11 mouse cellular contexts compared by ENCODE assay signal in genomic region chr15:78599124-78599523, GRCm38 (mm10). TPM values are rescaled to one million over a fixed set of nuclear protein-coding genes. Genes with fewer than 3 reads are reported as not detected.
DNase-seq lines count a peak whose midpoint lies in the region; ATAC-seq and TF ChIP-seq lines count a peak whose summit lies in the region.
"Had no signal": no experiment of that assay in that cellular context is flagged by ENCODE, and none has a peak within 500 bp of the region (broad histone marks: within the 10 kb centered on the region; RNA-seq: fewer than 3 reads in every experiment).

No protein-coding gene starts in this region.

- no peaks in the 10 kb centered on the region for H3K4me1 ChIP-seq in kidney, adult 2 months (ENCODE audit: control insufficient read depth, insufficient read depth, low read length)
- H3K4me1 ChIP-seq in kidney, embryonic 14.5 days (ENCODE audit: control insufficient read depth, insufficient read depth, low read length) = no peaks in the 10 kb centered on the region
- H3K4me1 ChIP-seq: stomach, embryonic 15.5 days had no signal

- TF ChIP-seq CTCF in kidney, adult 2 months (conservative IDR thresholded peaks at IDR 0.05; ENCODE audit: insufficient read depth, insufficient read length, low read depth, low read length) = no peak

- no peaks in the 10 kb centered on the region for H3K27me3 ChIP-seq in kidney, adult 2 months (replicated peaks; ENCODE audit: control insufficient read depth, insufficient read depth, low read length)
- H3K27me3 ChIP-seq in kidney, embryonic 14.5 days (ENCODE audit: control insufficient read depth, insufficient read depth, low read length) = no peaks in the 10 kb centered on the region
- H3K27me3 ChIP-seq: stomach, embryonic 15.5 days had no signal

- no peak overlapping the region for H3K4me3 ChIP-seq in kidney, adult 2 months (ENCODE audit: insufficient read depth, low read depth, low read length)
- H3K4me3 ChIP-seq in kidney, embryonic 14.5 days (ENCODE audit: low read length) = no peak overlapping the region
- H3K4me3 ChIP-seq: stomach, embryonic 15.5 days had no signal

- WGBS in kidney, adult 2 months = 70% methylated on average over 6 of the region's 6 CpGs
- WGBS in kidney, embryonic 14.5 days = 89% methylated on average over 6 of the region's 6 CpGs

- no peak overlapping the region for H3K4me2 ChIP-seq in kidney, embryonic 14.5 days (replicated peaks; ENCODE audit: low read depth, low read length)
- H3K4me2 ChIP-seq: stomach, embryonic 15.5 days had no signal

- no peaks in the 10 kb centered on the region for H3K9me3 ChIP-seq in kidney, embryonic 14.5 days (ENCODE audit: control insufficient read depth, low read length)
- H3K9me3 ChIP-seq: stomach, embryonic 15.5 days had no signal

- no peak overlapping the region for H3K27ac ChIP-seq in kidney, adult 2 months (ENCODE audit: insufficient read depth, low read depth, low read length)
- H3K27ac ChIP-seq in kidney, embryonic 14.5 days (ENCODE audit: low read depth, low read length) = no peak overlapping the region
- H3K27ac ChIP-seq: stomach, embryonic 15.5 days had no signal

- no peaks in the 10 kb centered on the region for H3K36me3 ChIP-seq in kidney, adult 2 months (ENCODE audit: control insufficient read depth, insufficient read depth, low read length)
- no peaks in the 10 kb centered on the region for H3K36me3 ChIP-seq in kidney, embryonic 14.5 days (ENCODE audit: control insufficient read depth, insufficient read depth, low read length)
- H3K36me3 ChIP-seq: stomach, embryonic 15.5 days had no signal

- ATAC-seq in kidney, embryonic 14.5 days (ENCODE audit: low FRiP score, low TSS enrichment) = no peak
- peak; percentile 57 for ATAC-seq in common myeloid progenitor, adult 5-6 weeks (replicated peaks; ENCODE audit: low read depth, poor library complexity, severe bottlenecking)
- ATAC-seq: hindbrain, embryonic 16.5 days had no signal

- peak; percentile 31 for DNase-seq in kidney, adult 2 months
- peak; percentile 33 to 38 for DNase-seq in B cell, adult 2 months
- peak; percentile 65 to 68 for DNase-seq in lung, postnatal 4 days
- DNase-seq in adrenal gland, postnatal 4 days (ENCODE audit: low spot score in 2 of 2) = no peak
- no peak for DNase-seq in kidney, postnatal 36 days
- DNase-seq in frontal cortex, postnatal 36 days (ENCODE audit: low spot score in 2 of 2) = no peak

- TF ChIP-seq POLR2A in kidney, adult 2 months (IDR thresholded peaks at IDR 0.05; ENCODE audit: low read depth, low read length) = no peak

- H3K9ac ChIP-seq in kidney, embryonic 14.5 days (ENCODE audit: low read depth, low read length) = no peak overlapping the region
- H3K9ac ChIP-seq: stomach, embryonic 15.5 days had no signal

RNA-seq across cellular contexts. Expression of gene Cyth4, which starts 2.3 kb away (rescaled TPM):
- polyA plus RNA-seq in kidney, adult 2 months (2012; rRNA removed) = 10.6 and 12.1 TPM in 2 replicates
- polyA plus RNA-seq in kidney, embryonic 14.5 days (2014; fragmentation: Nextera tagmentation; extraction: Ambion mirVana) = 2.6 and 3.5 TPM in 2 replicates
- total RNA-seq in common myeloid progenitor, adult 5-6 weeks (2017) = 36.3 and 48.0 TPM in 2 replicates
- total RNA-seq in adrenal gland, postnatal 4 days (2021) = 1 to 10 TPM; 8.2 to 9.5 TPM

RNA-seq across cellular contexts. Expression of gene Rac2, which starts 26.5 kb away (rescaled TPM):
- polyA plus RNA-seq in kidney, adult 2 months (2012; rRNA removed) = 32.3 and 117 TPM in 2 replicates
- polyA plus RNA-seq in kidney, embryonic 14.5 days (2014; fragmentation: Nextera tagmentation; extraction: Ambion mirVana) = 6.1 and 7.6 TPM in 2 replicates
- 104 and 252 TPM in 2 replicates for total RNA-seq in common myeloid progenitor, adult 5-6 weeks (2017)
- 10 to 100 TPM in 1 of 2 experiments, 1 to 10 TPM in 1; 9.4 to 10.4 TPM for total RNA-seq in adrenal gland, postnatal 4 days (2021)

RNA-seq across cellular contexts. Expression of gene Sstr3, which starts 54.6 kb away (rescaled TPM):
- 0.17 and 0.29 TPM in 2 replicates for polyA plus RNA-seq in kidney, adult 2 months (2012; rRNA removed)
- 0.21 and 0.23 TPM in 2 replicates for polyA plus RNA-seq in kidney, embryonic 14.5 days (2014; fragmentation: Nextera tagmentation; extraction: Ambion mirVana)
- not detected in 2 replicates for total RNA-seq in common myeloid progenitor, adult 5-6 weeks (2017)
- total RNA-seq in adrenal gland, postnatal 4 days (2021) = 1 to 10 TPM in 1 of 2 experiments, under 1 TPM in 1; 0.79 to 1.3 TPM
- total RNA-seq: gastrocnemius, adult 8-10 months had no signal

Comparison
In these comparisons a context has a peak if more than half of its experiments do, and no peak if none do; other contexts are left out.
1. DNase-seq: peak in kidney, adult 2 months (single experiment), B cell, adult 2 months (2 of 2) and lung, postnatal 4 days (2 of 2); none in adrenal gland, postnatal 4 days (0 of 2), kidney, postnatal 36 days (0 of 2) and frontal cortex, postnatal 36 days (0 of 2).